10 mouse cellular contexts compared by ENCODE assay signal in genomic region chr9:107479593-107479992, GRCm38 (mm10). TPM values are rescaled to one million over a fixed set of nuclear protein-coding genes. Genes with fewer than 3 reads are reported as not detected.
DNase-seq lines count a peak whose midpoint lies in the region; ATAC-seq and TF ChIP-seq lines count a peak whose summit lies in the region.
"Had no signal": no experiment of that assay in that cellular context is flagged by ENCODE, and none has a peak within 500 bp of the region (broad histone marks: within the 10 kb centered on the region; RNA-seq: fewer than 3 reads in every experiment).

No protein-coding gene starts in this region.

- no peaks in the 10 kb centered on the region for H3K9me3 ChIP-seq in heart, embryonic 10.5 days
- H3K9me3 ChIP-seq in E14TG2a.4 (ENCODE audit: low read length), result no peaks in the 10 kb centered on the region
- no peaks in the 10 kb centered on the region for H3K9me3 ChIP-seq in forebrain, embryonic 14.5 days (replicated peaks; ENCODE audit: control insufficient read depth, low read length)
- H3K9me3 ChIP-seq in liver, embryonic 13.5 days (replicated peaks), result no peaks in the 10 kb centered on the region

- ATAC-seq in forebrain, embryonic 14.5 days, result no peak; the same call in 1 of the 2 replicates
- ATAC-seq in liver, embryonic 13.5 days (ENCODE audit: low read depth), result no peak
- no peak for ATAC-seq in erythroblast, adult 5-6 weeks (replicated peaks; ENCODE audit: low FRiP score, poor library complexity, severe bottlenecking)

- no peaks in the 10 kb centered on the region for H3K36me3 ChIP-seq in heart, embryonic 10.5 days
- H3K36me3 ChIP-seq in E14TG2a.4 (ENCODE audit: insufficient read depth, low read length), result no peaks in the 10 kb centered on the region
- no peaks in the 10 kb centered on the region for H3K36me3 ChIP-seq in forebrain, embryonic 14.5 days (ENCODE audit: control insufficient read depth, insufficient read depth, low read length)
- no peaks in the 10 kb centered on the region for H3K36me3 ChIP-seq in liver, embryonic 13.5 days

- no peak for DNase-seq in heart, embryonic 10.5 days (ENCODE audit: low spot score)
- DNase-seq in heart, adult 18-20 months, result no peak
- DNase-seq in forebrain, embryonic 14.5 days (ENCODE audit: low spot score), result peak; percentile 66
- no peak for DNase-seq in liver, embryonic 13.5 days
- no peak for DNase-seq in frontal cortex, postnatal 14 days (ENCODE audit: low spot score in 2 of 2)
- no peak for DNase-seq in lung, postnatal 14 days
- DNase-seq: adrenal gland, adult 8-10 months had no signal

- peaks cover 11% of the 10 kb centered on the region; the same call in 1 of the 2 replicates for H3K27me3 ChIP-seq in heart, embryonic 10.5 days (ENCODE audit: insufficient read depth, poor library complexity, severe bottlenecking)
- H3K27me3 ChIP-seq in E14TG2a.4 (ENCODE audit: insufficient read depth, low read length), result peaks cover 15% of the 10 kb centered on the region
- no peaks in the 10 kb centered on the region for H3K27me3 ChIP-seq in forebrain, embryonic 14.5 days (replicated peaks; ENCODE audit: control insufficient read depth, insufficient read depth, low read length)
- peaks cover 21% of the 10 kb centered on the region for H3K27me3 ChIP-seq in liver, embryonic 13.5 days

- peak overlapping the region; percentile 9; the same call in 1 of the 2 replicates for H3K9ac ChIP-seq in forebrain, embryonic 14.5 days (ENCODE audit: low read length)
- no peak overlapping the region for H3K9ac ChIP-seq in liver, embryonic 13.5 days

- WGBS in heart, embryonic 10.5 days, result 8% methylated on average over 14 of the region's 14 CpGs
- 5% methylated on average over 14 of the region's 14 CpGs for WGBS in forebrain, embryonic 14.5 days
- WGBS in liver, embryonic 13.5 days (ENCODE audit: insufficient replicate concordance), result 22% methylated on average over 14 of the region's 14 CpGs

- H3K4me3 ChIP-seq in heart, embryonic 10.5 days, result peak overlapping the region; percentile 37
- peak overlapping the region; percentile 77 for H3K4me3 ChIP-seq in E14TG2a.4 (replicated peaks; ENCODE audit: low read length)
- no peak overlapping the region for H3K4me3 ChIP-seq in forebrain, embryonic 14.5 days (ENCODE audit: low read depth, low read length)
- no peak overlapping the region for H3K4me3 ChIP-seq in liver, embryonic 13.5 days (replicated peaks)
- H3K4me3 ChIP-seq: erythroblast, embryonic 14.5 days had no signal

- peaks cover 43% of the 10 kb centered on the region for H3K4me1 ChIP-seq in heart, embryonic 10.5 days
- peaks cover 43% of the 10 kb centered on the region for H3K4me1 ChIP-seq in E14TG2a.4 (replicated peaks; ENCODE audit: low read depth, low read length)
- peaks cover 30% of the 10 kb centered on the region for H3K4me1 ChIP-seq in forebrain, embryonic 14.5 days (ENCODE audit: control insufficient read depth, insufficient read depth, low read length)
- peaks cover 19% of the 10 kb centered on the region for H3K4me1 ChIP-seq in liver, embryonic 13.5 days (replicated peaks)

- TF ChIP-seq CTCF in E14TG2a.4 (conservative IDR thresholded peaks at IDR 0.05; ENCODE audit: low read length), result no peak

- H3K27ac ChIP-seq in heart, embryonic 10.5 days, result peak overlapping the region; percentile 65
- H3K27ac ChIP-seq in forebrain, embryonic 14.5 days (ENCODE audit: low read depth, low read length), result peak overlapping the region; percentile 73
- H3K27ac ChIP-seq in liver, embryonic 13.5 days, result no peak overlapping the region

- peak overlapping the region; percentile 29 for H3K4me2 ChIP-seq in forebrain, embryonic 14.5 days (ENCODE audit: low read length)
- H3K4me2 ChIP-seq in liver, embryonic 13.5 days, result peak overlapping the region; percentile 21; the same call in 1 of the 2 replicates

RNA-seq across cellular contexts. Expression of gene Tmem115, which starts 54.2 kb away (rescaled TPM):
- 42.7 and 46.8 TPM in 2 replicates for polyA plus RNA-seq in heart, embryonic 10.5 days (2016; fragmentation: Nextera tagmentation; extraction: Ambion mirVana)
- 10 to 100 TPM; 22.2 to 22.3 TPM for total RNA-seq in heart, adult 18-20 months (2021)
- 44.4 and 53.4 TPM in 2 replicates for polyA plus RNA-seq in forebrain, embryonic 14.5 days (2014; fragmentation: Nextera tagmentation; extraction: Ambion mirVana)
- 16.5 and 18.3 TPM in 2 replicates for polyA plus RNA-seq in liver, embryonic 13.5 days (2015; fragmentation: Nextera tagmentation; extraction: Ambion mirVana)
- 1.9 and 2.5 TPM in 2 replicates for total RNA-seq in erythroblast, adult 5-6 weeks (2015; ENCODE audit: low replicate concordance)
- 5.9 and 6.0 TPM in 2 replicates for total RNA-seq in erythroblast, adult 5-6 weeks (2017; ENCODE audit: low replicate concordance)

Comparison
In these comparisons a context has a peak if more than half of its experiments do, and no peak if none do; other contexts are left out.
1. H3K4me3 ChIP-seq: peak in heart, embryonic 10.5 days (single experiment) and E14TG2a.4 (single experiment); none in forebrain, embryonic 14.5 days (single experiment) and liver, embryonic 13.5 days (single experiment).